Mouse (Mus musculus): ENCODE measurements around the gene Trnt1. TPM values are rescaled to one million over a fixed set of nuclear protein-coding genes. Genes with fewer than 3 reads are reported as not detected.

Gene Trnt1
- polyA plus RNA-seq, 1 experiment = 53.3 TPM

- H3K4me1 ChIP-seq (ENCODE audit: control insufficient read depth, insufficient read depth, low read length) = no peaks in the 10 kb centered on the region; the same call in 1 of the 2 replicates
- peak overlapping the region; percentile 87 for H3K4me3 ChIP-seq (ENCODE audit: insufficient read depth, low read length)
- TF ChIP-seq CTCF (IDR thresholded peaks at IDR 0.05; ENCODE audit: borderline replicate concordance, insufficient read depth, low read length) (no peak), POLR2A (IDR thresholded peaks at IDR 0.05; ENCODE audit: low read depth, low read length) (no peak)
- no peak overlapping the region for H3K27ac ChIP-seq (ENCODE audit: insufficient read depth, low read length)
These were observed 458 bp downstream of the Trnt1 start for GRCm38 (mm10) chr6:106769290-106769866.

GRCm38 (mm10) chr6:106770046-106770445 is 1.1 kb downstream of the Trnt1 start:
- H3K4me1 ChIP-seq (ENCODE audit: control insufficient read depth, insufficient read depth, low read length) = no peaks in the 10 kb centered on the region; the same call in 1 of the 2 replicates
- H3K4me3 ChIP-seq (ENCODE audit: insufficient read depth, low read length) = peak overlapping the region; percentile 87
- TF ChIP-seq CTCF (IDR thresholded peaks at IDR 0.05; ENCODE audit: borderline replicate concordance, insufficient read depth, low read length) = no peak
- TF ChIP-seq POLR2A (IDR thresholded peaks at IDR 0.05; ENCODE audit: low read depth, low read length) = no peak
- no peak overlapping the region for H3K27ac ChIP-seq (ENCODE audit: insufficient read depth, low read length)

DNA sequence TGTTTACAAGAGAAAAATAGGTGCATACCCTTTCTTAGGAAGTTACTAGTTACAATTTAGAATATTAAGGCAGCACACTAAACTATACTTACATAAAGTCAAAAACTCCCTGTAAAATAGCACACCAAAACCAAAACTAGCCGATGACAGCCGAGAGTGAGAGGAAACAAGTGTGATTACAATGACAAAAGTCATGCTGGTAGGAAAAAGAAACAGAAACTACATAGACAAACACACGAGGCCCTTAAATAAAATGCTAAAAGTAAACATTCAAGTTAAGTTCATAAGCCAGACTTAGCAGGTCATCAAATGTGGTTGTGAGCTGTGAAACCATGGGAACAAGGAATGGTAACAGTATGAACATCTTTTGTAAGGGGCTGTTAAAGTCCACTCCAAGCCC is 18.2 kb downstream of the Trnt1 start:
- TF ChIP-seq POLR2A (IDR thresholded peaks at IDR 0.05; ENCODE audit: low read depth, low read length) (no peak), CTCF (IDR thresholded peaks at IDR 0.05; ENCODE audit: borderline replicate concordance, insufficient read depth, low read length) (no peak)
- Histone ChIP-seq H3K4me3 (ENCODE audit: insufficient read depth, low read length) (no peak overlapping the region), H3K4me1 (ENCODE audit: control insufficient read depth, insufficient read depth, low read length) (no peaks in the 10 kb centered on the region), H3K27ac (ENCODE audit: insufficient read depth, low read length) (no peak overlapping the region)

GRCm38 (mm10) chr6:106791429-106791828 is 22.5 kb downstream of the Trnt1 start:
- Histone ChIP-seq H3K27ac (ENCODE audit: insufficient read depth, low read length) (no peak overlapping the region), H3K4me3 (ENCODE audit: insufficient read depth, low read length) (no peak overlapping the region), H3K4me1 (ENCODE audit: control insufficient read depth, insufficient read depth, low read length) (no peaks in the 10 kb centered on the region)
- TF ChIP-seq POLR2A (IDR thresholded peaks at IDR 0.05; ENCODE audit: low read depth, low read length) = no peak
- TF ChIP-seq CTCF (IDR thresholded peaks at IDR 0.05; ENCODE audit: borderline replicate concordance, insufficient read depth, low read length) = no peak

DNA sequence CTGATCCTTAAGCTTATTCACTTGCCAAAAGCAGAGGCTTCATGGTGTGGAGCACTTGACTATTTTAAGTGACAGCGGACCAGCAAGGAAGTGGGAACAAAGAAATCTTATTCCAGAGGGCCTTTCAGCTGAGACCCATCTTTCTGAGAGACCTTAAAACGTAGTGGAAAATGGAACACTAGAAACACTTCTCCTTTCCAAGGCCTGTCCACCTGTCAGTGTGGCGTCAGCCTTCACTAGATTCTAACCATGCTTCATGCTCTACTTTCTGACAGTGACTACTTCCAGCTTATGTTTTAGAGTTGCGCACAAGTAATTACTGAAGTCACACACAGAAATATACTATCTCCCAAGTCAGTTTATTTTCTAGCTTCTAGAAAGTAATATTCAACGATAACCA is 23.6 kb downstream of the Trnt1 start:
- Histone ChIP-seq H3K4me3 (ENCODE audit: insufficient read depth, low read length) (no peak overlapping the region), H3K4me1 (ENCODE audit: control insufficient read depth, insufficient read depth, low read length) (no peaks in the 10 kb centered on the region), H3K27ac (ENCODE audit: insufficient read depth, low read length) (no peak overlapping the region)
- TF ChIP-seq POLR2A (IDR thresholded peaks at IDR 0.05; ENCODE audit: low read depth, low read length) (no peak), CTCF (IDR thresholded peaks at IDR 0.05; ENCODE audit: borderline replicate concordance, insufficient read depth, low read length) (no peak)

- Histone ChIP-seq H3K27ac (ENCODE audit: insufficient read depth, low read length) (no peak overlapping the region), H3K4me3 (ENCODE audit: insufficient read depth, low read length) (no peak overlapping the region), H3K4me1 (ENCODE audit: control insufficient read depth, insufficient read depth, low read length) (no peaks in the 10 kb centered on the region)
- TF ChIP-seq POLR2A (IDR thresholded peaks at IDR 0.05; ENCODE audit: low read depth, low read length) (no peak), CTCF (IDR thresholded peaks at IDR 0.05; ENCODE audit: borderline replicate concordance, insufficient read depth, low read length) (no peak)
These were observed 24.2 kb downstream of the Trnt1 start for GRCm38 (mm10) chr6:106793088-106793487.

DNA sequence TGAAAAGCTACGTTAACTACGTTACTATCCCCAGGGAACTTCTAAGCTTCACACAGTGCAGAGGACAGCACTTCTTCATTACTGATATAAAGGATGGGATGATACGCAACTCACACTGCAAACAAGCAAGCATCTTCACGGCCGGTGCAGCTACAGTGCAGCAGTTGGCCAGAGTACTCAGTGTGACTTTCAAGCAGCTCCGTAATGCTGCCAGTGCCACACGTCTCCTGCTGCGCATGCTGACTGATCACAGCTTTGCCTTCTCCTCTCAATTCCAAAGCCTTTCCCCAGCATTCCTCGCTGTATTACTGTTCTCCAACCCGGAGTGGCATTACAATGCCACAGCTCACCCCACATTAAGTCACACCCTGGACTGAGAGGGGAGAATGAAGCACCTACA is 24.7 kb downstream of the Trnt1 start:
- no peak for TF ChIP-seq POLR2A (IDR thresholded peaks at IDR 0.05; ENCODE audit: low read depth, low read length)
- no peak for TF ChIP-seq CTCF (IDR thresholded peaks at IDR 0.05; ENCODE audit: borderline replicate concordance, insufficient read depth, low read length)
- no peak overlapping the region for H3K4me3 ChIP-seq (ENCODE audit: insufficient read depth, low read length)
- H3K4me1 ChIP-seq (ENCODE audit: control insufficient read depth, insufficient read depth, low read length) = no peaks in the 10 kb centered on the region

DNA sequence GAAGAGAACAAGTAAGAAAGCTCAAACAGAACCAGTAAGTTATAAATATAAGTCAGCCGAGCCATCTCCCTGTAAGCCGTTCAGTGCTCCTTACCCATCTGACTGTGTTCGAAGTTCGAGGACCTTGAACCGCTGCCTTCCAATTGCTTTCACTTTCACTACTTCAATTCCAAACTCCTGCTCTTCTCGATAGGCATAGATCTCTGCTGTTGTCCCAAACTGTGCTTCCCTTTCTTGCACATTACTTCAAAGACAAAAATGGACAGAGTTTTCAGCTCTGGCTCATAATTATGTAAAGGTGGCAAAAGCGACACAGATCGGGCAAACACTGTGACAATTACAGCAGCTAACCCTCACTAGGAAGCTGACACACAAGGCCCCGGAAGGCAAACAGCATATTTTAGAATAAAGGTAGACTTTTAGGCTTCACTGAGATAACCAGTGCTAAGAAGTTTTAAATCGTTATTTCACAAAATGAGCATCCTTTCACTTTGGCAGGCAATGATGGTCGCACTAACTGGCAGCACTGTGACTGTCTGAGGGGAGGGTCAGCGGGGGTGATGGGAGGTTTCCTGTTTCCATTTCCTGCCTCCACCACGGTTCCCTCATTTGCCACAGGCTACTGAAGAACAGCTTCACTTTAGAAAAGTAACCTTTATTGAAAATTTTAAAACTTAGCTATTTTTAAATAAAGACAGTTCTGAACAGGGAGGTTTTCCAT is 25.3 kb downstream of the Trnt1 start:
- no peak overlapping the region for H3K4me3 ChIP-seq (ENCODE audit: insufficient read depth, low read length)
- no peak for TF ChIP-seq POLR2A (IDR thresholded peaks at IDR 0.05; ENCODE audit: low read depth, low read length)
- no peak for TF ChIP-seq CTCF (IDR thresholded peaks at IDR 0.05; ENCODE audit: borderline replicate concordance, insufficient read depth, low read length)
- H3K27ac ChIP-seq (ENCODE audit: insufficient read depth, low read length) = no peak overlapping the region
- peaks cover 2% of the 10 kb centered on the region; the same call in 1 of the 2 replicates for H3K4me1 ChIP-seq (ENCODE audit: control insufficient read depth, insufficient read depth, low read length)

More for the DNA sequence above, 24.7 kb downstream of the Trnt1 start:
- no peak overlapping the region for H3K27ac ChIP-seq (ENCODE audit: insufficient read depth, low read length)

DNA sequence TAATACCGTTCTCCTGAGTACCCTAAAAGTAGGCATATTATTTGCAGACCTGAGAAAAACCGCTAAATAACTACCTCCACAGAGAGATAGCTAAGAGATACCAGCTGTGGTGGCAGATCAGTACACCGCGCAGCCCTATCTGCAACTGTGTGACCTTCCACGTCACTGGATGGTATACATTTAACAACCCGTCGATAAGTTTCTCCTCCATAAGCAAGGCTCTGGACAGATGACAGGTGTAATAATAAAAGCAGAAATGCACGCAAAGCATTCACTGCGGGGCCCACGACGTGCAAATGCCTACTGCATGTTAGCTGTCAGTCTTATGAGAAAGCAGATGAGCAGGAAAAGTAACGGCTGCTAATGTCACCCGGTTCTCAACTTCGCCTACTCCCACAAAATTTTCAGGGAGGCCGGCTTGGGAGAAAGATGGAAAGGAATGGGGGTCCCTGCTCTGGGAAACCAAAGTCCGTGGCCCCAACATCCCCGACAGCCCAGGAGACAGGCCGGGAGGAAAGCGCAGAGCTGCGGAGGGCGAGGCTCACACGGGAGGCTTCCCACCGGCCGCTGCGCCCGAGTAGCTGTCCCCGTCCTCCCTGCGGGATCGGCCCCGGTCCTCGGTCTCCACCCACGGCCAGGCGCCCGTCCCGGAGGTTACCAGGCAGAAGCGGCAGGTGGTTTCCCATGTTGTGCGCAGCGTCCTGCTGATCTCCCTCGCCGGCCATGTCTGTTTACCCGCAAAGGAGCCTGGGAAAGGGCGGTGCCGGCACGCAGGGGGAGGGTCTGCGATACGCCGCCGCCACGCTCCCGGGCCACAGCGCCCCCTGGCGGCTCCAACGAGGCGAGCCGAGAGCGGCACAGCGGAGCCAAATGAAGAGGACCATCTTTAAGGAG is 30.7 kb downstream of the Trnt1 start, which contains the start of gene Crbn:
Gene Crbn (minus strand): TSS at position 745 of the 894 bp plus-strand sequence.
- peak within 1 kb of the TSS; percentile 93 for H3K4me3 ChIP-seq (ENCODE audit: insufficient read depth, low read length)
- peaks cover 2% of the 10 kb centered on the region; the same call in 1 of the 2 replicates for H3K4me1 ChIP-seq (ENCODE audit: control insufficient read depth, insufficient read depth, low read length)
- H3K27ac ChIP-seq (ENCODE audit: insufficient read depth, low read length) = no peak within 1 kb of the TSS
- TF ChIP-seq POLR2A (IDR thresholded peaks at IDR 0.05; ENCODE audit: low read depth, low read length) (peak; percentile 72), CTCF (IDR thresholded peaks at IDR 0.05; ENCODE audit: borderline replicate concordance, insufficient read depth, low read length) (peak; percentile 90)

Data from embryonic fibroblast, embryonic 13.5 days (primary cell).